Mouse (Mus musculus) stomach, adult 2 months (tissue): ENCODE results near the gene Vsig2. TPM values are rescaled to one million over a fixed set of nuclear protein-coding genes. Genes with fewer than 3 reads are reported as not detected.

Experiments
- polyA plus RNA-seq: library from polyadenylated mRNA; depleted of rRNA; stranded (reverse); fragments of >200 nt; gene quantifications from 2 replicates; pipeline ENCODE4 v1.2.3, GENCODE M21; 2012; rRNA removed

The Vsig2 gene
- 434 and 485 TPM in 2 replicates for polyA plus RNA-seq

GRCm38 (mm10) chr9:37539170-37540025, at the start of gene Vsig2:
TSS of gene Vsig2 (plus strand) at chr9:37539255.

GRCm38 (mm10) chr9:37527396-37528224, 11.4 kb upstream of the Vsig2 start, which contains the start of gene Esam:
TSS of gene Esam (plus strand) at chr9:37528078.

GRCm38 (mm10) chr9:37552536-37553293, 13.7 kb downstream of the Vsig2 start, which contains the start of gene Nrgn:
TSS of gene Nrgn (minus strand) at chr9:37552904.

GRCm38 (mm10) chr9:37554838-37555748, 16.0 kb downstream of the Vsig2 start, which contains the start of gene Siae:
TSS of gene Siae (plus strand) at chr9:37555698.

Other genes starting within 250 kb of the Vsig2 start
- 0.43 and 0.65 TPM in 2 replicates for gene Ccdc15, start 190.8 kb upstream of the Vsig2 start, polyA plus RNA-seq
- gene Hepacam, start 171.9 kb upstream of the Vsig2 start, polyA plus RNA-seq: 0.17 and 0.24 TPM in 2 replicates
- 9.1 TPM in 2 replicates for gene Robo4, start 137.4 kb upstream of the Vsig2 start, polyA plus RNA-seq
- 0.36 and 0.38 TPM in 2 replicates for gene Robo3, start 106.0 kb upstream of the Vsig2 start, polyA plus RNA-seq
- gene Msantd2, start 49.9 kb upstream of the Vsig2 start, polyA plus RNA-seq: 4.1 and 4.9 TPM in 2 replicates
- gene Esam, start 11.2 kb upstream of the Vsig2 start, polyA plus RNA-seq: 21.5 and 24.7 TPM in 2 replicates
- gene Nrgn, start 13.6 kb downstream of the Vsig2 start, polyA plus RNA-seq: 3.1 and 4.8 TPM in 2 replicates
- gene Siae, start 16.4 kb downstream of the Vsig2 start, polyA plus RNA-seq: 0.99 and 1.4 TPM in 2 replicates
- 0.18 and 0.34 TPM in 2 replicates for gene Spa17, start 74.5 kb downstream of the Vsig2 start, polyA plus RNA-seq
- gene Tbrg1, start 118.1 kb downstream of the Vsig2 start, polyA plus RNA-seq: 24.2 and 26.7 TPM in 2 replicates
- gene Panx3, start 130.0 kb downstream of the Vsig2 start, polyA plus RNA-seq: not detected in 2 replicates
- gene Olfr160, start 177.0 kb downstream of the Vsig2 start, polyA plus RNA-seq: not detected in 2 replicates
- gene Olfr874, start 205.9 kb downstream of the Vsig2 start, polyA plus RNA-seq: not detected in 2 replicates
- gene Olfr875, start 232.6 kb downstream of the Vsig2 start, polyA plus RNA-seq: not detected in 2 replicates